Mouse (Mus musculus): ENCODE results near the gene Jazf1. TPM values are rescaled to one million over a fixed set of nuclear protein-coding genes. Genes with fewer than 3 reads are reported as not detected.
A peak's percentile ranks its signal among the peaks of the same experiment; 100 is the strongest.

The Jazf1 gene
- polyA plus RNA-seq, 1 experiment: 1.4 TPM

- H3K4me3 ChIP-seq (ENCODE audit: control insufficient read depth, insufficient read depth, low read length): no peak overlapping the region
- H3K27me3 ChIP-seq (ENCODE audit: control insufficient read depth, insufficient read depth, low read length): no peaks in the 10 kb centered on the region
- peaks cover 19% of the 10 kb centered on the region for H3K4me1 ChIP-seq (replicated peaks; ENCODE audit: control insufficient read depth, insufficient read depth, low read length)
- 99% methylated on average over 2 of the region's 2 CpGs for WGBS
- TF ChIP-seq CTCF (IDR thresholded peaks at IDR 0.05; ENCODE audit: borderline replicate concordance, control insufficient read depth, extremely low read depth, insufficient read depth, low read length, poor library complexity) (no peak), POLR2A (IDR thresholded peaks at IDR 0.05; ENCODE audit: control insufficient read depth, extremely low read depth, insufficient read depth, low read length, poor library complexity) (no peak)
- no peaks in the 10 kb centered on the region for H3K36me3 ChIP-seq (ENCODE audit: control insufficient read depth, insufficient read depth, low read length)
- DNase-seq: no peak
- H3K27ac ChIP-seq (ENCODE audit: control insufficient read depth, insufficient read depth, low read length): no peak overlapping the region
These were observed 245.8 kb downstream of the Jazf1 start for GRCm38 (mm10) chr6:52822625-52823024.

- H3K27me3 ChIP-seq (ENCODE audit: control insufficient read depth, insufficient read depth, low read length): no peaks in the 10 kb centered on the region
- TF ChIP-seq POLR2A (IDR thresholded peaks at IDR 0.05; ENCODE audit: control insufficient read depth, extremely low read depth, insufficient read depth, low read length, poor library complexity) (no peak), CTCF (IDR thresholded peaks at IDR 0.05; ENCODE audit: borderline replicate concordance, control insufficient read depth, extremely low read depth, insufficient read depth, low read length, poor library complexity) (no peak)
- 86% methylated on average over 8 of the region's 8 CpGs for WGBS
- DNase-seq: no peak
- H3K4me3 ChIP-seq (ENCODE audit: control insufficient read depth, insufficient read depth, low read length): no peak overlapping the region
- H3K4me1 ChIP-seq (replicated peaks; ENCODE audit: control insufficient read depth, insufficient read depth, low read length): peaks cover 31% of the 10 kb centered on the region
- H3K36me3 ChIP-seq (ENCODE audit: control insufficient read depth, insufficient read depth, low read length): no peaks in the 10 kb centered on the region
- no peak overlapping the region for H3K27ac ChIP-seq (ENCODE audit: control insufficient read depth, insufficient read depth, low read length)
These were observed 249.1 kb downstream of the Jazf1 start for GRCm38 (mm10) chr6:52819353-52819752.

DNA sequence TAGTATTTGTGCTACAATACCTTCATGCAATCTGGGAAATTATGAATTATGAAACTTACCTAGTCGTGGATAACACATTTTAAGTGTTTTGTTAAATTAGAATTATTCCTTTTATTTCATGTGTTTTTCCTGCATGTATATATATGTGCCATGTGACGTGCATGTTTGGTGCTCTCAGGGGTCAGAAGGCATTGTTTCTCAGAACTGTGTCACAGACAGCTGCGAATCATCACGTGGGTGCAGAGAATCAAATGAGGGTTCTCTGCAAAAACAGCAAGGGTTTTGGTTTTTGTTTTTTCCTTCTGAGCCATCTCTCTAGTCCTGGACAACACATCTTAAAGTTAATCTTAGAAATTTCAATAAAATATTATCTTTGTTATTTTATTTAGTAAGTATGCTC is 250.4 kb downstream of the Jazf1 start:
- no peak for TF ChIP-seq POLR2A (IDR thresholded peaks at IDR 0.05; ENCODE audit: control insufficient read depth, extremely low read depth, insufficient read depth, low read length, poor library complexity)
- TF ChIP-seq CTCF (IDR thresholded peaks at IDR 0.05; ENCODE audit: borderline replicate concordance, control insufficient read depth, extremely low read depth, insufficient read depth, low read length, poor library complexity): no peak
- H3K4me1 ChIP-seq (replicated peaks; ENCODE audit: control insufficient read depth, insufficient read depth, low read length): peaks cover 32% of the 10 kb centered on the region
- H3K36me3 ChIP-seq (ENCODE audit: control insufficient read depth, insufficient read depth, low read length): no peaks in the 10 kb centered on the region
- 36% methylated on average over 4 of the region's 4 CpGs for WGBS
- DNase-seq: no peak
- H3K27ac ChIP-seq (ENCODE audit: control insufficient read depth, insufficient read depth, low read length): peak overlapping the region; percentile 99
- H3K4me3 ChIP-seq (ENCODE audit: control insufficient read depth, insufficient read depth, low read length): no peak overlapping the region
- H3K27me3 ChIP-seq (ENCODE audit: control insufficient read depth, insufficient read depth, low read length): no peaks in the 10 kb centered on the region

DNA sequence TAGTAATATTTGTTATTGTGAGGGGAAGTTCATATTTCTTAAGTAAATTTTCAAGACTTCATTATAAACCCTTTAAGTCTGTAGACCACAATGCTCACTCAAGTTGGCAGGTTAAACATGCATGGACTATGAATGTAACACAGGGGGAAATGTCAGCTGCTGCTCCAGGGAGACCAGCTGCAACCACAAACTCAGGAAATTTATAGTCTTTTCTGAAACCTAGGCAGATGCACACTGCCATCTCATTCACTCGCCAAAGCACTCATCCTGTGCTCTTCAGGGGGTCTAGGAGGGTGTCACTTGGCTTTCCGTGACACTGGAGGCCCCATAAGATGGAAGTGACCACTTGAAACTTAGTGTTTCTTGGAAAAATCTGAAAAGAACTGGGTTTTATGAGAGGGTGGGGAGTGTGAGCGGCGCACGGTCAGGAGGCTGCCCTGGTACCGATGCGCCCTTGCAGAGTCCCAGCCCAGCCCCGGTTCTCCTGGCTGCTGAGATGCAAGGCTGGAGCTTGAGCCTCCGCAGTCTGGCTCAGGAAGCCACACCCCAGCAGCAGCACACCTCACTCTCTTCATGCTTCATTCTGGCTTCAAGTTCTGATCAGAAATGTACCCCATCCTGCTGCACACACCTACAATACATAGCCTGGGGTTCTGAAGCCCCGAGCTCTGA is 251.1 kb downstream of the Jazf1 start:
- 10% methylated on average over 10 of the region's 10 CpGs for WGBS
- no peak; the same call in 1 of the 2 replicates for TF ChIP-seq POLR2A (IDR thresholded peaks at IDR 0.05; ENCODE audit: control insufficient read depth, extremely low read depth, insufficient read depth, low read length, poor library complexity)
- TF ChIP-seq CTCF (IDR thresholded peaks at IDR 0.05; ENCODE audit: borderline replicate concordance, control insufficient read depth, extremely low read depth, insufficient read depth, low read length, poor library complexity): no peak
- Histone ChIP-seq H3K36me3 (ENCODE audit: control insufficient read depth, insufficient read depth, low read length) (no peaks in the 10 kb centered on the region), H3K27me3 (ENCODE audit: control insufficient read depth, insufficient read depth, low read length) (no peaks in the 10 kb centered on the region), H3K27ac (ENCODE audit: control insufficient read depth, insufficient read depth, low read length) (peak overlapping the region; percentile 99), H3K4me1 (replicated peaks; ENCODE audit: control insufficient read depth, insufficient read depth, low read length) (peaks cover 32% of the 10 kb centered on the region), H3K4me3 (ENCODE audit: control insufficient read depth, insufficient read depth, low read length) (peak overlapping the region; percentile 14)
- peak; percentile 52 for DNase-seq

GRCm38 (mm10) chr6:52805237-52805856 is 263.1 kb downstream of the Jazf1 start:
- no peaks in the 10 kb centered on the region for H3K36me3 ChIP-seq (ENCODE audit: control insufficient read depth, insufficient read depth, low read length)
- no peak overlapping the region for H3K4me3 ChIP-seq (ENCODE audit: control insufficient read depth, insufficient read depth, low read length)
- peaks cover 16% of the 10 kb centered on the region for H3K4me1 ChIP-seq (replicated peaks; ENCODE audit: control insufficient read depth, insufficient read depth, low read length)
- no peaks in the 10 kb centered on the region for H3K27me3 ChIP-seq (ENCODE audit: control insufficient read depth, insufficient read depth, low read length)
- no peak for TF ChIP-seq CTCF (IDR thresholded peaks at IDR 0.05; ENCODE audit: borderline replicate concordance, control insufficient read depth, extremely low read depth, insufficient read depth, low read length, poor library complexity)
- TF ChIP-seq POLR2A (IDR thresholded peaks at IDR 0.05; ENCODE audit: control insufficient read depth, extremely low read depth, insufficient read depth, low read length, poor library complexity): no peak
- no peak overlapping the region for H3K27ac ChIP-seq (ENCODE audit: control insufficient read depth, insufficient read depth, low read length)
- 99% methylated on average over 3 of the region's 3 CpGs for WGBS
- no peak for DNase-seq

DNA sequence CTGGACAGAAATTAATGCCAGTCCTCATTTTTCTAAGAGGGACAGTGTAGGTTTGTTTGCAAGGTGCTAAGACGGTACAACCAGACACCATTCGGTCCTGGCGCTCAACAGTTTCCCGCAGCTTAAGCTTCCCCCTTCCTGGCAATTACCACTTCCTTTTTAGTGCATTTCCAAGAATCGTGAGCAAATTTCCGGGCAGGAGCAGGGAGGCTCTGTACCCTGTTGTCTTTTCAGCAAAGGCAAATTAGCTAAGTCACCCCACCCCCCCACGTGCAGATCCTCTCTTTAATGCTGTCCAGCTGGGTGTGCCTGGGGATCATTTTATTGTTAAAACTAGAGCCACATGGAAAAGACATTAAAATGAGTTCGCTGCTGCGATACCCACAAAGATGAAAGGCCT is 266.2 kb downstream of the Jazf1 start:
- no peak overlapping the region for H3K27ac ChIP-seq (ENCODE audit: control insufficient read depth, insufficient read depth, low read length)
- no peak overlapping the region for H3K4me3 ChIP-seq (ENCODE audit: control insufficient read depth, insufficient read depth, low read length)
- H3K27me3 ChIP-seq (ENCODE audit: control insufficient read depth, insufficient read depth, low read length): no peaks in the 10 kb centered on the region
- TF ChIP-seq POLR2A (IDR thresholded peaks at IDR 0.05; ENCODE audit: control insufficient read depth, extremely low read depth, insufficient read depth, low read length, poor library complexity) (no peak), CTCF (IDR thresholded peaks at IDR 0.05; ENCODE audit: borderline replicate concordance, control insufficient read depth, extremely low read depth, insufficient read depth, low read length, poor library complexity) (no peak)
- 14% methylated on average over 9 of the region's 9 CpGs for WGBS
- no peaks in the 10 kb centered on the region for H3K36me3 ChIP-seq (ENCODE audit: control insufficient read depth, insufficient read depth, low read length)
- DNase-seq: no peak
- peaks cover 24% of the 10 kb centered on the region for H3K4me1 ChIP-seq (replicated peaks; ENCODE audit: control insufficient read depth, insufficient read depth, low read length)
